Mouse (Mus musculus) naive thymus-derived CD4-positive, alpha-beta T cell, adult 2 months (primary cell): Measurements from ENCODE around the gene Card6.

Experiments
- DNase-seq: peaks from one replicate; pipeline ENCODE4 v3.0.0-alpha.2; 2011; ENCODE audit warnings: low read depth

Gene Card6

GRCm38 (mm10) chr15:5107686-5108654 lies at the start of gene Card6:
Card6 (minus strand) TSS chr15:5108539.
- DNase-seq: peak; percentile 88

- no peak for DNase-seq
These were observed 49.0 kb upstream of the Card6 start for GRCm38 (mm10) chr15:5157386-5157785.

GRCm38 (mm10) chr15:5156355-5156754 lies 48.0 kb upstream of the Card6 start:
- no peak for DNase-seq

- DNase-seq: no peak
These were observed 46.8 kb upstream of the Card6 start for GRCm38 (mm10) chr15:5155093-5155492.

- DNase-seq: no peak
These were observed 46.3 kb upstream of the Card6 start for GRCm38 (mm10) chr15:5154621-5155020.

- DNase-seq: no peak
These were observed 43.8 kb upstream of the Card6 start for GRCm38 (mm10) chr15:5152171-5152570.

- DNase-seq: no peak
These were observed 40.8 kb upstream of the Card6 start for GRCm38 (mm10) chr15:5149187-5149586.

- no peak for DNase-seq
These were observed 37.0 kb upstream of the Card6 start for GRCm38 (mm10) chr15:5145196-5145945.

- peak; percentile 64 for DNase-seq
These were observed 35.9 kb upstream of the Card6 start for GRCm38 (mm10) chr15:5144021-5144778.

- peak; percentile 75 for DNase-seq
These were observed 35.2 kb upstream of the Card6 start, which contains the start of gene Prkaa1 for GRCm38 (mm10) chr15:5143361-5144020. Prkaa1 (plus strand) TSS chr15:5143861.

- no peak for DNase-seq
These were observed 34.4 kb upstream of the Card6 start for GRCm38 (mm10) chr15:5142714-5143113.

GRCm38 (mm10) chr15:5142047-5142446 lies 33.7 kb upstream of the Card6 start:
- no peak for DNase-seq

GRCm38 (mm10) chr15:5140357-5140756 lies 32.0 kb upstream of the Card6 start:
- DNase-seq: no peak

GRCm38 (mm10) chr15:5139863-5140262 lies 31.5 kb upstream of the Card6 start:
- no peak for DNase-seq

- DNase-seq: no peak
These were observed 31.0 kb upstream of the Card6 start for GRCm38 (mm10) chr15:5139366-5139765.

- DNase-seq: no peak
These were observed 29.9 kb upstream of the Card6 start for GRCm38 (mm10) chr15:5138021-5138856.

GRCm38 (mm10) chr15:5134945-5135483 lies 26.7 kb upstream of the Card6 start:
- DNase-seq: no peak

GRCm38 (mm10) chr15:5134179-5134578 lies 25.8 kb upstream of the Card6 start:
- no peak for DNase-seq

- DNase-seq: no peak
These were observed 25.0 kb upstream of the Card6 start for GRCm38 (mm10) chr15:5133301-5133700.
